Mouse (Mus musculus): ENCODE results near the gene Arhgap31. TPM values are rescaled to one million over a fixed set of nuclear protein-coding genes. Genes with fewer than 3 reads are reported as not detected.
A peak's percentile ranks its signal among the peaks of the same experiment; 100 is the strongest.

Arhgap31 gene
- polyA plus RNA-seq, 1 experiment = 6.1 TPM

DNA sequence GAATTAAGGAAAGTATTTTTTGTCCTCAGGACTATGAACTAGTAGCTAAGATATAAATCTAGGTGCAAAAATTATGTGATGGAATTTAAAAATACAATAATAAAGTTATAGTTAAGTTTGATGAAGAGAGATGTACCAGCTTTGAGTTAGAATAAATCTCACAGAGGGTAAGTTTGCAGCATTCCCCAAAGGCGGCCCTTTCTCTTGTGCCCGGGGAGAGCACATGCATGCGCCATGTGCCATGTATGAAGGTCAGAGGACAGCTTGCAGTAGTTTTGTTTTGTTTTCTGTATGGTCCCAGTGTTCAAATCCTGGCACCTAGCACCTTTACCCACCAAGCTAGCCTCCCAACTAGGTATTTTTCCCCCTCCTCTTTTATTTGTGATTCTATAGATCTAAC is 141.6 kb downstream of the Arhgap31 start:
- no peak overlapping the region for H3K4me3 ChIP-seq (replicated peaks; ENCODE audit: control insufficient read depth, low read depth, low read length)
- WGBS = 93% methylated on average over 3 of the region's 3 CpGs
- TF ChIP-seq POLR2A (IDR thresholded peaks at IDR 0.05; ENCODE audit: borderline replicate concordance, control insufficient read depth, low read depth, low read length) (no peak), CTCF (IDR thresholded peaks at IDR 0.05; ENCODE audit: control insufficient read depth, insufficient read depth, low read length) (no peak)
- H3K4me1 ChIP-seq (ENCODE audit: control insufficient read depth, insufficient read depth, low read length) = no peaks in the 10 kb centered on the region
- H3K27ac ChIP-seq (ENCODE audit: control insufficient read depth, insufficient read depth, low read depth, low read length, poor library complexity) = no peak overlapping the region

DNA sequence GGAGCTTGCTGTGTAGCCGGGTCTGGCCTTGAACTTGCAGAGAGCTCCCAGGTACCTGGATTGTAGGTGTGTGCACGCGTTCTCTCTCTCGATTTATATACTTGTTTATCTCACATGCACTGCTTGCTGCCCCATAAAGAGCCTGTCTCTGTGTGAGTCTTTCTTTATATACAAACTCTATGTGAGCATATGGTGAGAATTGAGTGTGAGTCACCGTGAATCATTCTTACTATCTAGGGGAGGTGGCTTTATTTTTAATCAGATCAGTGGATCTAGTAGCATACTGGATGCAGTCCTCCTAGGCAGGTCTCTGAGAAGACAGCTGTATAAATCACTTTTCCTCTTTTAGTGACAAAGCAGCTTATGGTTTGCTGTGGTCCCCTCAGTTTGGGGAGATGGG is 144.9 kb downstream of the Arhgap31 start:
- no peak for TF ChIP-seq POLR2A (IDR thresholded peaks at IDR 0.05; ENCODE audit: borderline replicate concordance, control insufficient read depth, low read depth, low read length)
- no peak for TF ChIP-seq CTCF (IDR thresholded peaks at IDR 0.05; ENCODE audit: control insufficient read depth, insufficient read depth, low read length)
- Histone ChIP-seq H3K27ac (ENCODE audit: control insufficient read depth, insufficient read depth, low read depth, low read length, poor library complexity) (no peak overlapping the region), H3K4me1 (ENCODE audit: control insufficient read depth, insufficient read depth, low read length) (no peaks in the 10 kb centered on the region), H3K4me3 (replicated peaks; ENCODE audit: control insufficient read depth, low read depth, low read length) (no peak overlapping the region)
- 92% methylated on average over 5 of the region's 5 CpGs for WGBS

DNA sequence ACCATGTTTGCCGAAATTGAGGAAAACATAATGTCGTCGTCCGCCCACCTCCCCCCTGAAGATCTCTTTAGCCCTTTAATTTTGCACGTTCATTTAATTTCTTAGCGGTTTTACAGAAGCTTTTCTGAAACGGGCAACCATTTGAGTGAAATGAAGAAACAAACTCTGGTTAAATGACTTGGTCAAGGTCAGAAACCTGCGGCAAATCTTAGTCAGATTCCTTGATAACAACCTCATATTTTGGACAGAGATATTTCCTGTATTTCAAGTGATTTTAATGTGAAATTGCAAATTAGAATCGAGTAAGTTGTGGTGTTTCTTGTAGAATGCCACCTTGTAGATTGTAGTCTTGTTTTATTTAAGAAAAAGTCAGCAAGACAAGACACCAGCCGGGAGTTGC is 149.6 kb downstream of the Arhgap31 start:
- Histone ChIP-seq H3K27ac (ENCODE audit: control insufficient read depth, insufficient read depth, low read depth, low read length, poor library complexity) (no peak overlapping the region), H3K4me3 (replicated peaks; ENCODE audit: control insufficient read depth, low read depth, low read length) (no peak overlapping the region)
- 24% methylated on average over 10 of the region's 10 CpGs for whole genome bisulfite sequencing

DNA sequence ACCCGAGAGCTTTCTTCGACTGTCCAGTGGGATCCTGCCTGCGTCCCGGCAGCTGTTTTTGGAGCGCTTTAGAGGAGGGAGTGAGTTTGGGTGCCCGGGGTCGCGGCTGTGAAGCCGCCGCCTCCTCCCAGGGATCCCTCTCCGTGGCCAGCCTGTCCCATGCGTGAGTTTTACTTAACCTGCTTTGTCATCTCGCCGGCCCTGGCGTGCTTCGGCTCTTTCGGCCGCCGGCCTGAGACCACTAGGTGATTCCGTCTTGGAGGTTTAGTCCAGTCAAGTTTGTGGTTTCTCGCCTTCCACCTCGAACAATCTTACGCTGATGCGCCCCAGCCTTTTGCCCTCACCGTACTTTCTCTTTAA is 150.1 kb downstream of the Arhgap31 start:
- H3K27ac ChIP-seq (ENCODE audit: control insufficient read depth, insufficient read depth, low read depth, low read length, poor library complexity) = peak overlapping the region; percentile 41
- no peak for TF ChIP-seq POLR2A (IDR thresholded peaks at IDR 0.05; ENCODE audit: borderline replicate concordance, control insufficient read depth, low read depth, low read length)
- no peak for TF ChIP-seq CTCF (IDR thresholded peaks at IDR 0.05; ENCODE audit: control insufficient read depth, insufficient read depth, low read length)
- H3K4me1 ChIP-seq (ENCODE audit: control insufficient read depth, insufficient read depth, low read length) = no peaks in the 10 kb centered on the region; the same call in 1 of the 2 replicates
- WGBS = under 1% methylated on average over 25 of the region's 25 CpGs
- H3K4me3 ChIP-seq (replicated peaks; ENCODE audit: control insufficient read depth, low read depth, low read length) = peak overlapping the region; percentile 90

More for the DNA sequence above, 149.6 kb downstream of the Arhgap31 start:
- H3K4me1 ChIP-seq (ENCODE audit: control insufficient read depth, insufficient read depth, low read length) = no peaks in the 10 kb centered on the region; the same call in 1 of the 2 replicates
- TF ChIP-seq CTCF (IDR thresholded peaks at IDR 0.05; ENCODE audit: control insufficient read depth, insufficient read depth, low read length) (no peak), POLR2A (IDR thresholded peaks at IDR 0.05; ENCODE audit: borderline replicate concordance, control insufficient read depth, low read depth, low read length) (no peak)

DNA sequence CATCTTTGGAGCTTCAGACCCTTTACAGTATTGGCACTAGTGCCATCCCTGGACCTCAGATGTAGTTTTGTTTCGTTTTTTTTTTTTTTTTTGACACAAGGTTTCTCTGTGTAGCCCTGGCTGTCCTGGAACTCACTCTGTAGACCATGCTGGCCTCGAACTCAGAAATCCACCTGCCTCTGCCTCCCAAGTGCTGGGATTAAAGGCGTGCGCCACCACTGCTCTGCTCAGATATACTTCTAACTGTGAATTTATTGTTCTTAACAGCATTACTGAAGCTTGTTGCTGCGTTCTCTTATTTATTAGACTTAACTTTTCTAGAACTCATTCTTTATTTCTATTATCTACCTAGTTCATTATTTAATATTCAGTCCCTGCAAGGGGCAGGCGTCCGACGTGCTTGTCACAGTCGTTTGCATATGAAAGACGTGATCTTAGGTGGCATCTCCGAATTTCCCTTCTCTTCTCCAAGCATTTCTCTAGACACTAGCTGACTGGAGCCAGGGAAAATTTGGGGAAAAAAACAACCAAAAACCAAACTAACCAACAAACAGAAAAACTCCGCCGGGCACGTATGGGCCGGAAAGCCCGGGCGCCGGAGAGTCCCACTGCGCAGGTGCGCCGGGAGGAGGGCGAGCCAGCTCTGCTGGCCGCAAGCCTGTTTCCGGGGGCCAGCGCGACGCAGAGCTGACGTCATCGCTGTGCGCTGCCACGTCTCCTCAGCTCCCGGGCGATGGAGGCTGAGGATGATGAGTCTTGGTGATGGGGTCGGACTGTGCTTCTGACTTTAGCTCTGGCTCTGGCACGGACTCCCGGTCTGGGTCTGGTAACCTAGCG is 150.7 kb downstream of the Arhgap31 start:
- H3K4me3 ChIP-seq (replicated peaks; ENCODE audit: control insufficient read depth, low read depth, low read length) = peak overlapping the region; percentile 90
- 5% methylated on average over 37 of the region's 37 CpGs for WGBS
- H3K27ac ChIP-seq (ENCODE audit: control insufficient read depth, insufficient read depth, low read depth, low read length, poor library complexity) = peak overlapping the region; percentile 41
- TF ChIP-seq CTCF (IDR thresholded peaks at IDR 0.05; ENCODE audit: control insufficient read depth, insufficient read depth, low read length) (no peak), POLR2A (IDR thresholded peaks at IDR 0.05; ENCODE audit: borderline replicate concordance, control insufficient read depth, low read depth, low read length) (peak; percentile 83)
- no peaks in the 10 kb centered on the region; the same call in 1 of the 2 replicates for H3K4me1 ChIP-seq (ENCODE audit: control insufficient read depth, insufficient read depth, low read length)

DNA sequence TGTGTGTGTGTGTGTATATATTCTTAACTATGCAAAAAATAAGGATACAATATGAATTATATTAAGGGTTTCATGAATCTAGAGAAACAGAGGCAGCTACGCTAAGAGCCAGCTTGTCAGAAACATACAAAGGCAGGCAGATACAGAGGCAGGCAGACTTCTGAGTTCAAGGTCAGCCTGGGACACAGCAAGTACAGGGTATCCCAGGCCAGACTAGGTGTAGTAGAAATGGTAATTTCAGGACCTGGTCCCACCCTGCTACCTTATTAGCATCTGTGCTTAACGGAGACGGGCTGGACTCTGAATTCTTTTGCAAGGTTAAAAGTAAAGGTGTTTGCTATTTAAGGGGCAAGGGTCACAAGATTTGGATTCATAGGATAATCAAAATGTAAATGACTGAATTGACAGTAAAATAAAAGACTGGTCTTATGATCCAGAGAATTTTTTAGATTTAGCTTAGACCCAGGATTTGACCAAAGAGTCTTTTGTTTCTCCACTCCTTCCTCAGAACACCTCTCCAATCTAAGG is 154.8 kb downstream of the Arhgap31 start, which contains the start of gene Tmem39a:
Tmem39a (plus strand) TSS at position 478 of the 528 bp plus-strand sequence.
- TF ChIP-seq POLR2A (IDR thresholded peaks at IDR 0.05; ENCODE audit: borderline replicate concordance, control insufficient read depth, low read depth, low read length) = no peak
- TF ChIP-seq CTCF (IDR thresholded peaks at IDR 0.05; ENCODE audit: control insufficient read depth, insufficient read depth, low read length) = no peak
- WGBS = 81% methylated on average over 3 of the region's 3 CpGs
- no peak within 1 kb of the TSS for H3K4me3 ChIP-seq (replicated peaks; ENCODE audit: control insufficient read depth, low read depth, low read length)
- no peaks in the 10 kb centered on the region; the same call in 1 of the 2 replicates for H3K4me1 ChIP-seq (ENCODE audit: control insufficient read depth, insufficient read depth, low read length)
- H3K27ac ChIP-seq (ENCODE audit: control insufficient read depth, insufficient read depth, low read depth, low read length, poor library complexity) = no peak within 1 kb of the TSS

DNA sequence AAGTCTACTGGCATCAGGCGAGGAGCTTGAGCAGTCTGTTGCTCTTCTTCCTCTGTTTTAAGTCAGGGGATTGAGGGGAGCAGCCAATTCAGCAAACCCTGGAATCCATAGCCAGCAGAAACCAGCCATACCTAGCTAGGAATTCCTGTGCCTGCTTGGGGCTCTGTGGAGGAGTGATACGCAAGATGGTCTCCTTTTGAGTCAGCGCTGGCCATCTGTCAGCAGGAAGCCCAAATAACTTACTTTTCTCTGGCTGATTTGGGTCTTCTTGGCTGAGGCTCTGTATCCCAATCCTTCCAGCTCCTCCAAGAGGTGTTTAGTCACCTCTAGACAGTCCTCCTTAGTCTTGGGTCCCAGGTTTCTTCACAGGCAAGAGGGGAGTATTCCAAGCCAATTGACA is 157.1 kb downstream of the Arhgap31 start:
- Histone ChIP-seq H3K27ac (ENCODE audit: control insufficient read depth, insufficient read depth, low read depth, low read length, poor library complexity) (no peak overlapping the region), H3K4me3 (replicated peaks; ENCODE audit: control insufficient read depth, low read depth, low read length) (no peak overlapping the region), H3K4me1 (ENCODE audit: control insufficient read depth, insufficient read depth, low read length) (no peaks in the 10 kb centered on the region)
- 79% methylated on average over 3 of the region's 3 CpGs for WGBS
- TF ChIP-seq POLR2A (IDR thresholded peaks at IDR 0.05; ENCODE audit: borderline replicate concordance, control insufficient read depth, low read depth, low read length) (no peak), CTCF (IDR thresholded peaks at IDR 0.05; ENCODE audit: control insufficient read depth, insufficient read depth, low read length) (no peak)
